Mouse (Mus musculus): ENCODE measurements around the gene Rufy2.

DNA sequence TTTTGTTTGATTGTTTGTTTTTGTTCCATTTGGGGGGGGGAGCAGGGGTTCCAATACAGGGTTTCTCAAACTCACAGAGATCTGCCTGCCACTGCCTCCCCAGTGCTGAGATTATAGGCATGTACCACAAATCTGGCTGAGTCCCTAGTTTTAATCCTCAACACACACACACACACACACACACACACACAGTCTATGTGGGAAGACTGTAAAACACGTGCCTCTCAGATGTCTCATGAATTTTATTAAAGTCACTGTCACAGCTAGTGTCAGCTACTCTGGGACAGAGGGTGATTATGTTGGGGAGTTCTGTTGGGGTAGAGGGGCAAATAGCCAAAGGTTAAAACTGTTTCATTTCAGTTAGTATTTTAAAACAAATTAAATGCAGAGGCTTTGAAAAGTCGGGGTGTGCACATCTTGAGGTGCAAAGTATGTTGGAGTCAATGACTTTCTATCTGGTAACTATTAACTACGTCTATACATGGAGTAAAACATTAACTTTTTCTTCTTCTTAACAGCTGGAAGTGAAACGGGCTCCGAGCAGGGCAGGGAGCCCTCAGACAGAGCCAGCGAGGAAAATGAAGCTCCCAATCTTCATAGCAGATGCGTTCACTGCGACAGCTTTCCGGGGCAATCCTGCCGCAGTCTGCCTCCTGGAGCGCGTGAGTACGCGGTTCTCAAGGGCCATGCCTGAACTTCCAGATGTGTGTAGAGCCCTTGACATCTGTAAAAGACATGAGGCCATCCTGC lies 58.7 kb downstream of the Rufy2 start:
- no peak for TF ChIP-seq POLR2A (IDR thresholded peaks at IDR 0.05; ENCODE audit: borderline replicate concordance, low read depth, low read length)
- no peak for TF ChIP-seq CTCF (IDR thresholded peaks at IDR 0.05; ENCODE audit: low read depth, low read length)

Measured in bone marrow macrophage, adult 2 months (primary cell).